Mouse (Mus musculus) kidney, embryonic 15.5 days (tissue): ENCODE results near the gene Arpc5l. TPM values are rescaled to one million over a fixed set of nuclear protein-coding genes. Genes with fewer than 3 reads are reported as not detected.

Experiments used
- ATAC-seq: fragments of 200-750 bp; cut with Nextera tagmentation; replicated peaks from 2 replicates; pipeline ENCODE4 v1.8.0; 2017; ENCODE audit warnings: moderate TSS enrichment; ENCODE audit not compliant: low FRiP score
- H3K27ac ChIP-seq: fragments of 300-500 bp; sonication (generic); 2 replicates; pipeline ENCODE4 v1.5.1; 2015; ENCODE audit warnings: mild to moderate bottlenecking, inconsistent platforms
- H3K27me3 ChIP-seq: fragments of 300-500 bp; sonication (generic); 2 replicates; pipeline ENCODE4 v1.6.1; 2015; ENCODE audit warnings: inconsistent platforms
- H3K36me3 ChIP-seq: fragments of 300-500 bp; sonication (generic); 2 replicates; pipeline ENCODE4 v1.6.1; 2015; ENCODE audit warnings: inconsistent platforms
- H3K4me1 ChIP-seq: fragments of 300-500 bp; sonication (generic); 2 replicates; pipeline ENCODE4 v1.6.1; 2015; ENCODE audit warnings: inconsistent platforms
- H3K4me2 ChIP-seq: fragments of 300-500 bp; sonication (generic); 2 replicates; pipeline ENCODE4 v1.6.1; 2015; ENCODE audit warnings: moderate library complexity, mild to moderate bottlenecking, inconsistent platforms
- H3K4me3 ChIP-seq: fragments of 300-500 bp; sonication (generic); replicated peaks from 2 replicates; pipeline ENCODE4 v1.5.1; 2015; ENCODE audit warnings: mild to moderate bottlenecking, inconsistent platforms
- H3K9ac ChIP-seq: fragments of 300-500 bp; sonication (generic); 2 replicates; pipeline ENCODE4 v1.6.1; 2015; ENCODE audit warnings: mild to moderate bottlenecking, inconsistent platforms
- H3K9me3 ChIP-seq: fragments of 300-500 bp; sonication (generic); replicated peaks from 2 replicates; pipeline ENCODE4 v1.6.1; 2016; ENCODE audit warnings: inconsistent platforms
- WGBS: fragments of 180-500 bp; shearing (Covaris S2); methylation state at CpG from one replicate; pipeline ENCODE4 v1.1.7; 2015; ENCODE audit warnings: mixed read lengths; 5-methylcytosine and 5-hydroxymethylcytosine counted together
- polyA plus RNA-seq: library from polyadenylated mRNA; unstranded; fragments of >200 nt; fragmentation: Nextera tagmentation; extraction: Ambion mirVana; gene quantifications from 2 replicates; pipeline ENCODE4 v1.2.1, GENCODE M21; 2015

Gene Arpc5l
- polyA plus RNA-seq, 1 experiment from 2014 or later, result 131 TPM

DNA sequence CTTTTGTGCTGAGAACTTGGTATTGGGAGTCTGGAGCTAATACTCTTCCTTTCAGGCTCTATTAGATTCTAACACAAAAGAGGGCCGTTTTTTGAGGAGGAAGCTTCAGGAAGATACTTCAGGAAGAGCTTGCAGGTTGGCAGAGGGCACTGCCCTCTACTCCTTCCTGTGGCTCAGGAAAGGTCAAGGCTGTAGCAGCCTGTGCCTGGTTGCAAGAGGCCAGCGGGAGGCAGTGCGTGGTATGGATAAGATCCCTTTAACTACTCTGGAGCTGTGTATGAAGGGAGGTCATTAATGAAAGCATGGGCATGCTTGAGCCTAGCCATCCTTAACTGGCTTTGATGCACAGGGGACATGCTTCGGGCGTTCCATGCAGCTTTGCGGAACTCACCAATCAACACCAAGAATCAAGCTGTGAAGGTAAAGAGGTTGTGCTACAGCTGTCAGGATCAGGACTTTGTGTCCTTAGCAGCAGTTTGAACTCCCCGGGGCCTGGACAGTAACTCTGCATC lies 7.7 kb downstream of the Arpc5l start:
- Histone ChIP-seq H3K36me3 (peaks cover 72% of the 10 kb centered on the region), H3K4me1 (peaks cover 23% of the 10 kb centered on the region), H3K4me3 (no peak overlapping the region), H3K27me3 (no peaks in the 10 kb centered on the region), H3K27ac (no peak overlapping the region), H3K9me3 (no peaks in the 10 kb centered on the region), H3K9ac (no peak overlapping the region), H3K4me2 (no peak overlapping the region)
- WGBS, result 86% methylated on average over 7 of the region's 7 CpGs
- ATAC-seq, result no peak

DNA sequence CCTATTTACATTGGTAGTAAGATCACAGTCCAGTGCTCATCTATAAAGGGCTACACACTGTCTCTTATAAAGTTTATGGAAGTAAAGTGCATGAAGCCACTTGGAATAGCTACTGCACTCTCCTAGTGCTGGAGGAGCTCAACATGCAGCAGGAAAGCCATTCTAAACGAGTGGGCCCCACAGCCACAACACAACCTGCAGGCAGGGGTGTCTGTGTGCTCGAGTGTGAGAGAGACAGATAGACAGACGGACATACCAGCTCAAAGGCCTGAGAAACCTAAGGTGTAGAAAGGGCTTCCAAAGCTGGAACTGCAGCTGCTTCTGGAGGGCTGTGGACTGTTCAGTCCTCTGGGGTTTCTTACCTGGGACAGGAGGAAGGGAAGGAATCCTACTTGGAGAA lies 11.4 kb downstream of the Arpc5l start:
- 77% methylated on average over 3 of the region's 3 CpGs for WGBS
- Histone ChIP-seq H3K9ac (no peak overlapping the region), H3K4me3 (no peak overlapping the region), H3K4me2 (no peak overlapping the region), H3K27me3 (no peaks in the 10 kb centered on the region), H3K4me1 (no peaks in the 10 kb centered on the region), H3K9me3 (no peaks in the 10 kb centered on the region), H3K27ac (no peak overlapping the region), H3K36me3 (peaks cover 95% of the 10 kb centered on the region)
- ATAC-seq, result no peak

DNA sequence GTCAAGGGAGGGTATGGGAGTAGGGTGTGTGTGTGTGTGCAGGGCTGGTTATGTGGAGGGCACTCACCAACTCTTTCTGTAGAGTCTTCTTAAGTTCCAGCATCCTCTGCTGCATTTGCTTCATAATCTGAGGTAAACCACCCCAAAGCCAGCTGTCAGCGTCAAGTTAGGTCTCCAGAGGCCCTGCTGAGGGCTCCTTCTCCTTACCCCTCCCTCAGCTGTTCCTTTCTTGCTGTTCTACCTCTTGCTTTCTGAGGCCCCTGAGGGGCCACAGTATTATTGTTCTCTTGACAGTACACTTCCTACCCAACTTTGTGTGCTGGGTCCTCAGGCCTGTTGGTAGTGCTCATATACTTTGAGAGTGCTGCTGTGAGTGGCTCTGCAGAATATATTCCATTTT lies 14.9 kb downstream of the Arpc5l start:
- Histone ChIP-seq H3K27ac (no peak overlapping the region), H3K4me2 (no peak overlapping the region), H3K36me3 (peaks cover 90% of the 10 kb centered on the region), H3K4me1 (no peaks in the 10 kb centered on the region), H3K9me3 (no peaks in the 10 kb centered on the region), H3K27me3 (no peaks in the 10 kb centered on the region), H3K9ac (no peak overlapping the region), H3K4me3 (no peak overlapping the region)
- no peak for ATAC-seq
- WGBS, result 85% methylated on average over 1 of the region's 1 CpGs

DNA sequence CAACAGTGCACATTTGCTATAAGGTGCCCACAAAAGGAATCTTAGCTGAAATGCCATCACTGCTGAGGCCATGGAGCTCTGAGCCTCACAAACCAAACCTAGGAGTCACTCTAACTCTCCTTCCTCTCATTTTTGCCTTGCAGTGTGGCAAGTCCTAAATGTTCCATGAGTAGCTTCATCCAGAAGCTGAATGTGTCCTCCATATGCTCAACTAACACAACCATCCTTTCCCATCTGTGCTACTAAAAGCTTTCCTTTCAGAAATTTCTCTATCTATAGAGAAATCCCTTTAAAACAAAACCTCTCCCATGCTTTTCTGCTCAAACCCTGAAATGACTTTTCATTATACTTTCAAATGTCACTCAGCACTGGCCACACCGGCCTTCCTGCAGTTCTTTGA lies 26.5 kb downstream of the Arpc5l start:
- no peak for ATAC-seq
- Histone ChIP-seq H3K4me3 (no peak overlapping the region), H3K4me1 (no peaks in the 10 kb centered on the region), H3K27ac (no peak overlapping the region), H3K36me3 (peaks cover 88% of the 10 kb centered on the region), H3K9ac (no peak overlapping the region), H3K27me3 (no peaks in the 10 kb centered on the region), H3K4me2 (no peak overlapping the region), H3K9me3 (no peaks in the 10 kb centered on the region)
- WGBS, result 98% methylated on average over 1 of the region's 1 CpGs

DNA sequence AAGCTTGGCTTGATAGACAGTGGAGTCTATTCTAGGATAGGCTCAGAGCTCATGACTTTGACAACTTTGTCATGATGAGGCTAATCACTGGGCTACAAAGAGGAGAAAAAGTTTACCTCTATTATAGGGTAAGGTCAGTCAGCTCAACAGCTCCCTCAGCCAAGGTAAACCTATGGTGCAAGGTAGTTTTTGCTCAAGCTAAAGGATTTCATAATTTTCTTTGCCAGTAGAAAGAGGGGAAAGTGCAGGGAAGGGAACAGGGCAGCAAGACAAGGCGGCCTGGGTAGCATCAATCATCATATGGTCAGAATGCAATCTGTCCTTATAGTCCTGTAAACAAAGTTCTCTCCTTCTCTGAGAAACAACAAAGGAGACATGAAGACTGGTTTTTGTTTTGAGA lies 35.1 kb downstream of the Arpc5l start:
- Histone ChIP-seq H3K27me3 (no peaks in the 10 kb centered on the region), H3K9ac (no peak overlapping the region), H3K36me3 (peaks cover 77% of the 10 kb centered on the region), H3K27ac (no peak overlapping the region), H3K4me1 (no peaks in the 10 kb centered on the region), H3K9me3 (no peaks in the 10 kb centered on the region), H3K4me3 (no peak overlapping the region), H3K4me2 (no peak overlapping the region)
- whole genome bisulfite sequencing, result 89% methylated on average over 1 of the region's 1 CpGs
- ATAC-seq, result no peak

DNA sequence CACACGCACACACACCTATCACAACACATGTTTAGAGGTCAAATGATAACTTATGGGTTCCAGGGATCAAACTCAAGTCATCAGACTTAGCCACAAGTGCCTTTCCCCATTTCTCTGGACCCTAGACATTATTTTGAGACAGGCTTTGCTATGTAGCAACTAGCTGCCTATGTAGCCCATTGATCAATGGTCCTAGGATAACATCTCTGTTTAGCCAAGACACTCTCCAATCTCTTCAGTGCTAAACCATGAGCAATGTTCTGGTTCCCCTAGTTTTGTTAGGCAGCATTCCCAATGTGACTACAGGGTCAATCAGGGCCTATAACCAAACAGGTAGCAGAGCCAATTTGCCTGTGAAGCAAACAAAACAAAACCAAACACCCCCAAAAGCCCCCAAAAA lies 43.4 kb downstream of the Arpc5l start:
- H3K4me1 ChIP-seq, result no peaks in the 10 kb centered on the region

DNA sequence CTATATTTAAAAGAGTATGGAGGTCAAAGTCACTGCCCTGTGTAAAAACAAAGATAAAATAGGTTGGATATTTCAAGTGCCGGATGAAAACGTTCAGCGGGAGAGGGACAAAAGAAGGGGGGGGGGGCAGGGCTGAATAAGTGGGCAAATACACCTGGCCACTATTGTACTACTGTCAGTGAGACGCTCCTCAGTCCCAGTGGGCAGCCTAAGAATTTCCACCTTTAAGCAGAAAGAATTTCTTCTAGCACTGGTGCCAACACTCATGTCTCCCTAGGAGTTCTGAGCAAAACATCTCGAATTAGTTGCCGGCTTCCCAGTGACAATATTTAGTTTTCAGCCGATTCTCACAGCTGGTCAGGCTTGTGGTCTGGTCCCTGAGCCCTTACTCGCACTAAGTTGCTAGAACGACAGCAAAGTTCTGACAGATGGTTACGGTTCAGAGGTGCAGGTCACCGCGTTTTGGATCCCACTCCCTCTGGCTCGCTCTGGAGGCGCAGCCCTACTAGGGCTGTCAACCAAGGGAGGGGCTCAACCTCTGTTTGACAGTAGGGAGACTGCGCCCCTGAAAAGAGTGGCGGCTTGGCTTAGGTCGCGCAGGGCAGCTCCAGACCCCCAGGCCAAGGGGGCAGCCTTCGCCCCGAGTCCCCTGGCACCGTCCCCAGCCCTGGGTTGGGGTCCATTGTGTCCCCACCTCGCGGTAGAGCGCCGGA lies 59.7 kb downstream of the Arpc5l start:
- H3K4me1 ChIP-seq, result peaks cover 8% of the 10 kb centered on the region
- H3K9ac ChIP-seq, result peak overlapping the region; percentile 84
- ATAC-seq, result peak; percentile 52
- H3K27me3 ChIP-seq, result no peaks in the 10 kb centered on the region
- H3K27ac ChIP-seq, result peak overlapping the region; percentile 94
- peak overlapping the region; percentile 73 for H3K4me3 ChIP-seq
- WGBS, result 5% methylated on average over 24 of the region's 25 CpGs
- no peaks in the 10 kb centered on the region for H3K9me3 ChIP-seq
- peaks cover 29% of the 10 kb centered on the region for H3K36me3 ChIP-seq
- H3K4me2 ChIP-seq, result peak overlapping the region; percentile 85

More for the DNA sequence above, 43.4 kb downstream of the Arpc5l start:
- 95% methylated on average over 1 of the region's 1 CpGs for WGBS
- Histone ChIP-seq H3K4me3 (no peak overlapping the region), H3K36me3 (peaks cover 85% of the 10 kb centered on the region), H3K4me2 (no peak overlapping the region), H3K9ac (no peak overlapping the region), H3K27me3 (no peaks in the 10 kb centered on the region), H3K27ac (no peak overlapping the region), H3K9me3 (no peaks in the 10 kb centered on the region)
- no peak for ATAC-seq

Other genes with a start within 250 kb of the Arpc5l start
- 1.1 and 1.2 TPM in 2 replicates for gene Nr6a1, start 77.7 kb upstream of the Arpc5l start, polyA plus RNA-seq
- gene Olfml2a, start 73.4 kb upstream of the Arpc5l start, polyA plus RNA-seq, result 4.1 and 4.9 TPM in 2 replicates
- gene Wdr38, start 7.9 kb upstream of the Arpc5l start, polyA plus RNA-seq, result 1.9 and 2.1 TPM in 2 replicates
- gene Rpl35, start 276 bp downstream of the Arpc5l start, polyA plus RNA-seq, result 1,044 and 1,085 TPM in 2 replicates
- gene Golga1, start 60.2 kb downstream of the Arpc5l start, polyA plus RNA-seq, result 23.5 and 28.4 TPM in 2 replicates
- gene Scai, start 185.4 kb downstream of the Arpc5l start, polyA plus RNA-seq, result 10.1 and 10.7 TPM in 2 replicates
- 70.8 and 79.5 TPM in 2 replicates for gene Ppp6c, start 221.1 kb downstream of the Arpc5l start, polyA plus RNA-seq